Mouse (Mus musculus) testis, adult 2 months (tissue): ENCODE measurements around the gene Thap7. TPM values are rescaled to one million over a fixed set of nuclear protein-coding genes. Genes with fewer than 3 reads are reported as not detected.

ENCODE experiments used
- H3K27ac ChIP-seq: fragments of 200-500 bp; 2 replicates; pipeline ENCODE4 v1.5.1; 2012; ENCODE audit warnings: low read depth, low read length; ENCODE audit not compliant: control insufficient read depth, insufficient read depth
- H3K27me3 ChIP-seq: fragments of 200-500 bp; 2 replicates; pipeline ENCODE4 v1.6.1; 2012; ENCODE audit warnings: mild to moderate bottlenecking, low read length, moderate library complexity; ENCODE audit not compliant: control insufficient read depth, insufficient read depth
- H3K36me3 ChIP-seq: fragments of 200-500 bp; 2 replicates; pipeline ENCODE4 v1.6.1; 2012; ENCODE audit warnings: mild to moderate bottlenecking, low read length; ENCODE audit not compliant: control insufficient read depth, insufficient read depth
- H3K4me1 ChIP-seq: fragments of 200-500 bp; 2 replicates; pipeline ENCODE4 v1.6.1; 2012; ENCODE audit warnings: low read length; ENCODE audit not compliant: control insufficient read depth, insufficient read depth
- H3K4me3 ChIP-seq: fragments of 200-500 bp; 2 replicates; pipeline ENCODE4 v1.5.1; 2012; ENCODE audit warnings: low read depth, mild to moderate bottlenecking, low read length, moderate library complexity, mixed read lengths; ENCODE audit not compliant: control insufficient read depth
- CTCF ChIP-seq: fragments of 200-500 bp; IDR thresholded peaks from 2 replicates; pipeline ENCODE4 v1.5.1; 2012; ENCODE audit warnings: low read depth, mild to moderate bottlenecking, inconsistent platforms, low read length, moderate library complexity; ENCODE audit not compliant: control insufficient read depth, insufficient read depth, insufficient replicate concordance
- POLR2A ChIP-seq: fragments of 200-500 bp; IDR thresholded peaks from 2 replicates; pipeline ENCODE4 v1.6.1; 2012; ENCODE audit warnings: low read depth, mild to moderate bottlenecking, inconsistent platforms, low read length, moderate library complexity; ENCODE audit not compliant: control insufficient read depth
- polyA plus RNA-seq: library from polyadenylated mRNA; depleted of rRNA; stranded (reverse); fragments of >200 nt; gene quantifications from 2 replicates; pipeline ENCODE4 v1.2.3, GENCODE M21; 2012; rRNA removed

Gene Thap7
- 154 and 171 TPM in 2 replicates for polyA plus RNA-seq

DNA sequence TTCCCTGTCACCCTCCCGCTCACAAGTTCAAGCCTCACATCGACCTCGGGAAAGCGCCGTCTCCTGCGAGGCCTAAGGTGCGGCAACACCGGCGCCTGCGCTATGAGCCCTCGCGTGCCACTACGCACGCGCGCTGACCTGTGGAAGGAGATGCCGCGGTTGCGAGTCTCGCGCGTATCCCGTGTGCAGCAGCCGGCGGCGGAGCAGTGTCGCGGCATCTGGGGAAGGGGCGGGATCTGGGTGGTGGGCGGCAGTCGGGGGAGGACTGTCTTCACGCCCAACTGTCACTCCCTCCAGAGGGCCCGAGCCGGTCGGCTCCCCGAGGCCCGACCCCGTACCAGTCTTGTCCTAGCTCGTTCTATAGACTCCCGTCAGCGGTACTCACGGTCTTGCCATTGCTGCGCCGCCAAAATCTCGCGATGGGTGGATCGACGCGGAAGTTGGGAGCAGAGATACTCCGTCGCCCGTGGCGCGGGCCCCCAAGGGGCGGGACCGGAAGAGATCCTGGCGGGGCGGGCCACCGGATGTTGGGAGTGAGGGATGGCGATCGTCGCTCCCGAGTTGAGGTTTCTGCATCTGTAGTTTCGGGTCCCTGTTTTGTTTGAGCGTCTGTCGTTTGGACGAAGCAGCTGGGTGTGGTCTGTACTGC lies at the start of gene Thap7:
Thap7 (minus strand) TSS at position 497 of the 649 bp plus-strand sequence.
- Histone ChIP-seq H3K27me3 (no peaks in the 10 kb centered on the region), H3K36me3 (no peaks in the 10 kb centered on the region; the same call in 1 of the 2 replicates), H3K4me1 (peaks cover 3% of the 10 kb centered on the region), H3K4me3 (peak within 1 kb of the TSS; percentile 83), H3K27ac (peak within 1 kb of the TSS; percentile 86)
- TF ChIP-seq CTCF, result no peak
- TF ChIP-seq POLR2A, result peak; percentile 83

GRCm38 (mm10) chr16:17576825-17577215 lies 45.9 kb upstream of the Thap7 start:
- Histone ChIP-seq H3K27ac (peak overlapping the region; percentile 10; the same call in 1 of the 2 replicates), H3K4me3 (peak overlapping the region; percentile 90), H3K27me3 (no peaks in the 10 kb centered on the region), H3K4me1 (peaks cover 10% of the 10 kb centered on the region), H3K36me3 (no peaks in the 10 kb centered on the region)
- no peak for TF ChIP-seq CTCF
- TF ChIP-seq POLR2A, result no peak

DNA sequence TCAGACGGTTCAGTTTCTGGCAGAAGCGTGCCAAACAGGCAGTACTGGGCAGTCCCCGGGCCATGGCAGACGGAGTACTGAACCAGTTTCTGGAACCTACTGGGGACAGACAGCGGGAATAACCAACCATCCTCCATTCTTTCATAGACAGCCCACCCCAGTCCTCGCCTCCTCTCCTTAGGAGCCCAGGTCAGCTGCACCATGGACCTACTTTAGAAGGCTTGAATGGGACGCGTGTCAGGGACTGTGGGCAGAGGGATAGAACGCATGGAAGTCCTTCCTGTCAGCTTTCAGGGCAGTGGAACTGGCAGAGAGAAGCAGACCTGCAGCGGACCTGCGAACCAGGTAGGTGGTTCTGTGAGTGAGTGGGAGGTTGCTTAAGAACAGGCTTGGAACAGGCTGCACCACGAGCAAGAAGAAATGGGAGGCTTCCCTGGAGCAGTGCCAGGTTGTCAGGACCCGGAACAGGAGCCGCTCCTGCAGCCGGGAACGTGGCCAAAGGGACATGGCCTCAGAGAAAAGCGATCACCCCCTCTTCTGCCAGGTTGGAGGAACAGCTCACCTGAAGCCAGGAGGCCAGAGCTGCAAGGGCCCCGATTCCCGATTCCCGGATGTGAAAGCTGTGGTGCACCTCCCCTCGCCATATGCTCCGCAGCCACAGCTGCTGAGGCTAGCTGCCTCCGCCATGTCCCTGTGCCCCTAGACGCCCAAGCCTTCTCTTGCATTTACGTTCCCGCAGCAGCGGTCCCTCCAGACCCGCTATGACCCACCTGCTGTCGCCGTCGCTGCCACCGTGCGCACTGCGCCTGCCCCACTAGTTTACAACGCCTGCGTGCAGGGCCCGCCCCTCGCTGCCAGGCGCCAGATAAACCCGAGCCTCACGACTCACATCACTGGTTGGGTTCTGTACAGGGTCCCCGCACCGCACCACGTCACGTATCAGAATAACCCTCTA lies 45.2 kb upstream of the Thap7 start:
- Histone ChIP-seq H3K4me1 (peaks cover 10% of the 10 kb centered on the region), H3K27ac (peak overlapping the region; percentile 78), H3K27me3 (no peaks in the 10 kb centered on the region), H3K4me3 (peak overlapping the region; percentile 90), H3K36me3 (no peaks in the 10 kb centered on the region)
- TF ChIP-seq CTCF, result no peak
- TF ChIP-seq POLR2A, result peak; percentile 44; the same call in 1 of the 2 replicates

DNA sequence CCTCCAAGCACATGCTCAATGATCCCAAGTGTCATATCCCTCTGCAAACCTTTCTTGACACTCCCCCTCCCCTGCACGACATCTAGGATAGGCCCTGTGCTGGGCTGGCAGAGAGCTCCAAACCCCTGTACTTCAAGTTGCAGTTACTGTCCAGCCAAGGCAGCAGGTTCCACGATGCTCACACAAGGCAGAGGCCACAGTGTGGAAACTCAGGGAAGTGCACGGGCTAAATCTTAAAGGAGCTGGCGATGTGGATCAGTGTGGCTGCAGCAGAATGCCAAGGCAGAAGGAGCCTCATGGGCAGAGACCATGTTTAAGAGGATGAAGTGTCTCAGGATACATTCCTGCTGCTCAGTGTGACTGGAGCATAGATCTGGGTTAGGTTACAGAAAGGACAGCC lies 35.2 kb upstream of the Thap7 start:
- TF ChIP-seq CTCF (peak; percentile 30; the same call in 1 of the 2 replicates), POLR2A (no peak)
- Histone ChIP-seq H3K36me3 (no peaks in the 10 kb centered on the region), H3K27me3 (no peaks in the 10 kb centered on the region), H3K4me3 (no peak overlapping the region), H3K27ac (no peak overlapping the region), H3K4me1 (peaks cover 11% of the 10 kb centered on the region)

DNA sequence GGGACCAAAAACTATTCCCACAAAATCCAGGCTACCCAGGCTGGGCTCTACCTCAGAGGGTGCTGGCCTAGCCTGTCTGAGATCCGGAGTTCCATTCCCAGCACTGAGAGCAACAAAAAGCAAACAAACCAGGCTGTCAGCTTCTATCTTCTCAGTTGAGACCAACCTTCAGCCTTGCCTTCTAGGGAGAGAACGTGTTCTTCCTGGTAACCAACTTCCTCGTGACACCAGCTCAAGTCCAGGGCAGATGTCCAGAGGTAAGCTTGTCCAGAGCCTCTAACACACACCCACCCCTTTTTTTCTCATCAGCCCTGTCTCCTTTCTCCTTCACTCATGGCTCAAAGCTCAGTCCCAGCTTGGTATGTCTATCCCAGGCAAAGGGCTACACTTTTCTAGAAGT lies 33.8 kb upstream of the Thap7 start:
- Histone ChIP-seq H3K4me1 (peaks cover 16% of the 10 kb centered on the region), H3K4me3 (no peak overlapping the region), H3K36me3 (no peaks in the 10 kb centered on the region), H3K27me3 (no peaks in the 10 kb centered on the region), H3K27ac (no peak overlapping the region)
- TF ChIP-seq CTCF (no peak), POLR2A (no peak)

DNA sequence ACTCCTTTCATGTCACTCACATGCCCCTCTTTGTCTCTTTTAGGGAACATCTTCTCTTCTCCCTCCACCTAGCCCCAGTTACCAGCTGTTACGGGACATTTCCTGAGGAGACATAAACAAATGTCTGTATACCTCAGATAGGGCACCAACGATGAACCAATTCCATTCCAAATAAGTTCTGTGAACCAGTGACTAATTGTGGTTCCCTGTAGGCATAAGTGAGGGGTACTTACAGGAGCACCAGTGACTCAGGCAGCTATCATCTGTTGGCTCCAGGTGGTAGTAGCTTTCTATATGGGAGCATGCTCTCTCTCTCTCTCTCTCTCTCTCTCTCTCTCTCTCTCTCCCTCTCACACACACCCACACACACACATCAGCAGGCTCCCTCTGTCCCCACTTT lies 33.3 kb upstream of the Thap7 start:
- Histone ChIP-seq H3K27me3 (no peaks in the 10 kb centered on the region), H3K4me3 (no peak overlapping the region)
- TF ChIP-seq CTCF, result no peak
- TF ChIP-seq POLR2A, result no peak

GRCm38 (mm10) chr16:17563580-17563979 lies 32.6 kb upstream of the Thap7 start:
- Histone ChIP-seq H3K27me3 (no peaks in the 10 kb centered on the region), H3K4me3 (no peak overlapping the region), H3K4me1 (peaks cover 16% of the 10 kb centered on the region), H3K27ac (no peak overlapping the region), H3K36me3 (no peaks in the 10 kb centered on the region)
- no peak for TF ChIP-seq CTCF
- TF ChIP-seq POLR2A, result no peak

More for the DNA sequence above, 33.3 kb upstream of the Thap7 start:
- peaks cover 16% of the 10 kb centered on the region for H3K4me1 ChIP-seq
- H3K36me3 ChIP-seq, result no peaks in the 10 kb centered on the region
- H3K27ac ChIP-seq, result no peak overlapping the region
